Mouse (Mus musculus): ENCODE results near the gene Cdk12. TPM values are rescaled to one million over a fixed set of nuclear protein-coding genes. Genes with fewer than 3 reads are reported as not detected.

Gene Cdk12
- polyA plus RNA-seq, 1 experiment from 2014 or later, result 12.2 TPM

DNA sequence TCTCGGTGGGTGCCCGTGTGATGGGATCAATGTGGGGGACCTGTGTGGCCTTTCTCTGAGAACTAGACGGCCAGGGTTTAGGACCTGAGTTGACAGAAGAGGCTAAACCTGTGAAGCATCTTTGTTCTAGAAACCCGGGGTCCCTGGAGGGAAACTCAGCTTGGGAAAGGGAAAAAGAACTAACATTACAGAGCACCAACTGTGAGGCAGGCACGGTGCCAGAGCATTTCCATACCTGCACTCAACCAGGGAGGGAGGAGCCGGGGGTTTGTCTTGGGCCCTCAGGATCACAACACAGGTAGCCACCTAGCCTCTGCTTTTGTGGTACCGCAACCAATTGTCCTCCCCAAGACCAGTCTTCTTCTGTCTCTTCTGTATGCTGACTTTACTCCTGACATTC lies 85.1 kb downstream of the Cdk12 start:
- H3K9me3 ChIP-seq (replicated peaks; ENCODE audit: control insufficient read depth, low read length), result no peaks in the 10 kb centered on the region
- DNase-seq (ENCODE audit: low spot score), result no peak
- WGBS, result 41% methylated on average over 7 of the region's 7 CpGs

DNA sequence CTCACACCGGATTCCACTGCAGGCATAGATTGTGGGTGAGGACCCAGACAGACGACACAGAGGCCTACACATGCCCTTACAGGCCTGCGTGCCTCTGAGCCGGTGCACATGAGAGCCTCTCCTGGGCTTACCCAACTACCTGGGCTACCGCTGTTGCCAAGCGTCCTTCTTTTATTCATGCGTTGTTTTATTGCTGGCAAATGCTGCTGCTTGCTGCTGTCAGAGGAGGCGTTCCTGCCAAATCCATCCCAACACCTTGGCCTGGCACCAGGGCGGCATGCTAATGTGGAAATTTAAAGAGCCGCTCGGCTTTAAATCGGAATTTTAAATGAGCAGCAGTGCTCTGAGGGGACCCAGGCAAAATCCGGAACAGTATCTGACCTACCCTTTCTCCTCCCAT lies 87.0 kb downstream of the Cdk12 start:
- Histone ChIP-seq H3K4me2 (ENCODE audit: low read depth, low read length) (no peak overlapping the region), H3K36me3 (replicated peaks; ENCODE audit: control insufficient read depth, insufficient read depth, low read depth, low read length) (no peaks in the 10 kb centered on the region), H3K27ac (replicated peaks; ENCODE audit: low read depth, low read length) (no peak overlapping the region), H3K9ac (replicated peaks; ENCODE audit: low read length) (no peak overlapping the region), H3K4me3 (ENCODE audit: low read depth, low read length) (no peak overlapping the region), H3K27me3 (ENCODE audit: control insufficient read depth, insufficient read depth, low read length) (no peaks in the 10 kb centered on the region; the same call in 1 of the 2 replicates), H3K4me1 (ENCODE audit: control insufficient read depth, insufficient read depth, low read length) (no peaks in the 10 kb centered on the region), H3K9me3 (replicated peaks; ENCODE audit: control insufficient read depth, low read length) (no peaks in the 10 kb centered on the region)
- DNase-seq (ENCODE audit: low spot score) (no peak), ATAC-seq (replicated peaks; ENCODE audit: insufficient number of reproducible peaks, low FRiP score, low TSS enrichment, low read depth) (no peak)
- 60% methylated on average over 13 of the region's 13 CpGs for WGBS

More for the DNA sequence above, 85.1 kb downstream of the Cdk12 start:
- Histone ChIP-seq H3K4me2 (ENCODE audit: low read depth, low read length) (no peak overlapping the region), H3K36me3 (replicated peaks; ENCODE audit: control insufficient read depth, insufficient read depth, low read depth, low read length) (no peaks in the 10 kb centered on the region), H3K4me1 (ENCODE audit: control insufficient read depth, insufficient read depth, low read length) (no peaks in the 10 kb centered on the region), H3K9ac (replicated peaks; ENCODE audit: low read length) (no peak overlapping the region), H3K4me3 (ENCODE audit: low read depth, low read length) (no peak overlapping the region), H3K27me3 (ENCODE audit: control insufficient read depth, insufficient read depth, low read length) (no peaks in the 10 kb centered on the region), H3K27ac (replicated peaks; ENCODE audit: low read depth, low read length) (no peak overlapping the region)
- no peak for ATAC-seq (replicated peaks; ENCODE audit: insufficient number of reproducible peaks, low FRiP score, low TSS enrichment, low read depth)

DNA sequence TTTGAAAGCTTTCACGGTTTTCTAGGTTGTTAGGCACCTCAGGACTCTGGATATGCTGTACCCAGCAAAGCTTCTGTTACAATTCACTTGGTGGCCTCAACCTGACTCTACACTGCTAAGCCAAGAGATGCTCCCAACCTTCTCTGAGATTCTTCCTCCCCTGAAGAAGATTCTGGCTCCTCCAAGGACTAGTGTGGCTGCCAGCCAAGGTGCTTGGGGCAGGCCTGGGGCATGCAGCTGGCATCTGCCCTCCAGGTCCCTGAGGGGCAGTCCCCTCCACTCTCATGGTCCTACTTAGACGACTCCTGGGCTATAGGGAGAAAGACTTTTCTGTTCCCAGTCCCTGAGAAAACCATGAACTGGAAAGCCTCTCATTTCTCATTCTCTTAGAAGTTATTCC lies 88.0 kb downstream of the Cdk12 start:
- DNase-seq (ENCODE audit: low spot score) (no peak), ATAC-seq (replicated peaks; ENCODE audit: insufficient number of reproducible peaks, low FRiP score, low TSS enrichment, low read depth) (no peak)
- Histone ChIP-seq H3K9me3 (replicated peaks; ENCODE audit: control insufficient read depth, low read length) (no peaks in the 10 kb centered on the region), H3K4me3 (ENCODE audit: low read depth, low read length) (no peak overlapping the region), H3K4me1 (ENCODE audit: control insufficient read depth, insufficient read depth, low read length) (no peaks in the 10 kb centered on the region), H3K36me3 (replicated peaks; ENCODE audit: control insufficient read depth, insufficient read depth, low read depth, low read length) (no peaks in the 10 kb centered on the region), H3K27me3 (ENCODE audit: control insufficient read depth, insufficient read depth, low read length) (no peaks in the 10 kb centered on the region; the same call in 1 of the 2 replicates), H3K9ac (replicated peaks; ENCODE audit: low read length) (no peak overlapping the region), H3K27ac (replicated peaks; ENCODE audit: low read depth, low read length) (no peak overlapping the region), H3K4me2 (ENCODE audit: low read depth, low read length) (no peak overlapping the region)
- 59% methylated on average over 2 of the region's 2 CpGs for WGBS

DNA sequence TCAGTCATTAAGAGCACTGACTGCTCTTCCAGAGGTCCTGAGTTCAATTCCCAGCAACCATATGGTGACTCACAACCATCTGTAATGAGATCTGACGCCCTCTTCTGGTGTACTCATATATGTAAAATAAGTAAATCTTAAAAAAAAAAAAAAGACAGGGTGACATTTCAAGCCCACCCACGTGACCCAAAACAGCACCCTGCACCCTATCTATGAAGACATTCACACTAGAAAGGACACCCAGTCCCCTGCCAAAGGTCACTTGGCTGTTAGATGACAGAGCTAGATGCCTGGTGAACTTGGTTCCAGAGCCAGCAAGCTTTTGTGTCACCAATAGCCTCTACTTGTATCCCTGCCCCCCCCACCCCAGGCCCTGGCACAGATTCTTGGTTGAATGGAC lies 90.2 kb downstream of the Cdk12 start:
- no peak overlapping the region for H3K4me3 ChIP-seq (ENCODE audit: low read depth, low read length)

DNA sequence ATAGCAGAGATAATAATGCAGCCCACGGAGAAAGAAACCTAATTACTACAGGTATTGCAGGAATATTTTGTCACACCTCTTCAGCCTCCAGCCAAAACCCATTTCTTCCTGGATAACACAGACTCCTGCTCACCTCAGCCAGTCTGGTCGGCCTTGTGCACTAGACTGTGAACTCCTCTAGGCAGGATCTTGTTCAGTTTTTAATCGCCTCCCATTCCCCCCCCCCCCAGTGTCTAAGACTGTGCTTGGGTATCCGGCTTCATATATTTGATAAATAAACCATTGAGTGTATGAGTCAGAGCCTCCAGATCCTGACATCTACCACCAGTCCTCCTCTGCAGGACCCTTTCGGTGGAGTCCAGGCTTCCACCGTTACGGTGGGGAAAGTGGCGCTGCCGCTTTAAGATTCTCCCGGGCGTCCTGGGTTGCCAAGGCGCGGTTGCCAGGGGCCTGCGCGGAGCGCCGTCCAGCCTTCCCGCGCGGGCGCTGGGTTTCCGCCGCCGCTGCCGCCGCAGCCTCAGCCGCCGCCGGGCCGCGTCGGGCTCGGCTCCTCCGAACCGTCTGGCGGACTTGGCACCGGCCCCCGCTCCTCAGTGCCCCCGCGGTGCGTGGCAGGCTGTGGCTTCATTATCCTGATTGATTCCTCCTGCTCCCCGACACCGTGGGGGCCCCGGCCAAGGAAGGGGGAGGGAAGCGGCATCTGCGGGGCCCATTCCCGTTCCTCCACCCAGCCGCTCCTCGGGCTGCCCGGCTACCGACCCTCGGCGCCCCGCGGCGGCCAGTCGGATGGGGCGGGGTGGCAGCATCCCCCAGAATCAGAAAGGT lies 91.5 kb downstream of the Cdk12 start:
- H3K4me1 ChIP-seq (ENCODE audit: control insufficient read depth, insufficient read depth, low read length), result no peaks in the 10 kb centered on the region; the same call in 1 of the 2 replicates
- peak overlapping the region; percentile 62 for H3K4me3 ChIP-seq (ENCODE audit: low read depth, low read length)
- ATAC-seq (replicated peaks; ENCODE audit: insufficient number of reproducible peaks, low FRiP score, low TSS enrichment, low read depth) (peak; percentile 78), DNase-seq (ENCODE audit: low spot score) (peak; percentile 87)
- H3K36me3 ChIP-seq (replicated peaks; ENCODE audit: control insufficient read depth, insufficient read depth, low read depth, low read length), result no peaks in the 10 kb centered on the region
- peaks cover 19% of the 10 kb centered on the region for H3K27me3 ChIP-seq (ENCODE audit: control insufficient read depth, insufficient read depth, low read length)
- peak overlapping the region; percentile 96 for H3K4me2 ChIP-seq (ENCODE audit: low read depth, low read length)
- no peak overlapping the region for H3K27ac ChIP-seq (replicated peaks; ENCODE audit: low read depth, low read length)
- peak overlapping the region; percentile 76 for H3K9ac ChIP-seq (replicated peaks; ENCODE audit: low read length)
- WGBS, result 2% methylated on average over 57 of the region's 58 CpGs
- H3K9me3 ChIP-seq (replicated peaks; ENCODE audit: control insufficient read depth, low read length), result no peaks in the 10 kb centered on the region

More for the DNA sequence above, 90.2 kb downstream of the Cdk12 start:
- no peaks in the 10 kb centered on the region for H3K9me3 ChIP-seq (replicated peaks; ENCODE audit: control insufficient read depth, low read length)
- 41% methylated on average over 2 of the region's 2 CpGs for WGBS
- H3K27me3 ChIP-seq (ENCODE audit: control insufficient read depth, insufficient read depth, low read length), result peaks cover 15% of the 10 kb centered on the region
- no peak overlapping the region for H3K4me2 ChIP-seq (ENCODE audit: low read depth, low read length)
- H3K27ac ChIP-seq (replicated peaks; ENCODE audit: low read depth, low read length), result no peak overlapping the region
- H3K36me3 ChIP-seq (replicated peaks; ENCODE audit: control insufficient read depth, insufficient read depth, low read depth, low read length), result no peaks in the 10 kb centered on the region
- DNase-seq (ENCODE audit: low spot score) (no peak), ATAC-seq (replicated peaks; ENCODE audit: insufficient number of reproducible peaks, low FRiP score, low TSS enrichment, low read depth) (no peak)
- no peaks in the 10 kb centered on the region; the same call in 1 of the 2 replicates for H3K4me1 ChIP-seq (ENCODE audit: control insufficient read depth, insufficient read depth, low read length)
- no peak overlapping the region for H3K9ac ChIP-seq (replicated peaks; ENCODE audit: low read length)

DNA sequence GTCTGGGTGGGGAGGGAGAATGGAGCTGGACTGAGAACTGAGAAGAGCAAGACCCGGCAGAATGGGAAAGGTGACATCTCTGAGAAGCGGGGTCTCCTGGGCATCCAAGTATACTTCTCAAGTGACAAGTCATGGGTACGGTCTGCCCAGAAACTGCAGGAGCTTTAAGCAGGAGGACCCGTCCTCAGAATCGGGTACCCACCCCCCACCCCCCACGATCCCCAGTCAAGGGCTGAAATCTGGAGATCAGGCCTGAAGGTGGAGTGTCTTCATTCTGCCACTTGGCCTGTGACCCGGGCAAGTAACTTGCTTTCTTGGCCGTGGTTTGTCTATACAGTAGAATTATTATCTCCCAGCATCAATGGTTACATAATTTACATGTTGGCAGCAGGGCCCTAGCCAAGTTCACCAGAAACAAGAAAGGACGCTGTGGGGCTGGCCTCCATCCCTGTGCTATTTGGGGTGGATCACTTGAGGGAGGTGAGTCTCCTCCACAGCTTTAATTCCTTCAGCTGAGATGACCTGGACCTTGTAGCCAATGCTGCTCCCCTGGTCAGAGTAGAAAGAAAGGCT lies 92.2 kb downstream of the Cdk12 start:
- no peaks in the 10 kb centered on the region for H3K36me3 ChIP-seq (replicated peaks; ENCODE audit: control insufficient read depth, insufficient read depth, low read depth, low read length)
- no peak overlapping the region for H3K27ac ChIP-seq (replicated peaks; ENCODE audit: low read depth, low read length)
- H3K27me3 ChIP-seq (ENCODE audit: control insufficient read depth, insufficient read depth, low read length), result peaks cover 19% of the 10 kb centered on the region
- H3K4me3 ChIP-seq (ENCODE audit: low read depth, low read length), result peak overlapping the region; percentile 62
- H3K4me1 ChIP-seq (ENCODE audit: control insufficient read depth, insufficient read depth, low read length), result no peaks in the 10 kb centered on the region; the same call in 1 of the 2 replicates
- H3K9me3 ChIP-seq (replicated peaks; ENCODE audit: control insufficient read depth, low read length), result no peaks in the 10 kb centered on the region
- H3K4me2 ChIP-seq (ENCODE audit: low read depth, low read length), result peak overlapping the region; percentile 96
- WGBS, result 4% methylated on average over 9 of the region's 9 CpGs
- DNase-seq (ENCODE audit: low spot score) (no peak), ATAC-seq (replicated peaks; ENCODE audit: insufficient number of reproducible peaks, low FRiP score, low TSS enrichment, low read depth) (peak; percentile 17; the same call in 1 of the 2 replicates)
- peak overlapping the region; percentile 76 for H3K9ac ChIP-seq (replicated peaks; ENCODE audit: low read length)

DNA sequence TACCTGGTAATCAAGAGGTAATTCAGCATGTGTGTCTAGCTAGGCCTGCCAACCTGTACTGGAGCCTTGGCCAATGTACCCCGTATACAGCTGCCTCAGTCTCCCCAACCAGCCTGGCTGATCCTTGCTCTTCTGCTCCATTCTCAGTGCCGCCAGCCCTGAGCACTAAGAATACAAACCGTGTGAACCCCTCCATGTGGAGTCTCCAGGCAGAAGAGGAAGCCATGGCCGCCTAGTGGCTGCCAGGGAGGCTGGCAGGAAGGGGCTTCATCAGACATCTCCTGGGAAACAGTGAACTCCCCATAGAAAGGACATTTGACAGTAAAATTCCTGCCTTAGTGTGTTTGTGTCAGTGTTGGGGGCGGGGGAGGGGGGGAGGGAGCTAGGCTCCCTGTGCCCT lies 93.4 kb downstream of the Cdk12 start:
- Histone ChIP-seq H3K27ac (replicated peaks; ENCODE audit: low read depth, low read length) (no peak overlapping the region), H3K4me3 (ENCODE audit: low read depth, low read length) (no peak overlapping the region), H3K4me1 (ENCODE audit: control insufficient read depth, insufficient read depth, low read length) (no peaks in the 10 kb centered on the region; the same call in 1 of the 2 replicates), H3K9me3 (replicated peaks; ENCODE audit: control insufficient read depth, low read length) (no peaks in the 10 kb centered on the region), H3K9ac (replicated peaks; ENCODE audit: low read length) (no peak overlapping the region), H3K4me2 (ENCODE audit: low read depth, low read length) (no peak overlapping the region), H3K27me3 (ENCODE audit: control insufficient read depth, insufficient read depth, low read length) (peaks cover 19% of the 10 kb centered on the region), H3K36me3 (replicated peaks; ENCODE audit: control insufficient read depth, insufficient read depth, low read depth, low read length) (no peaks in the 10 kb centered on the region)
- 5% methylated on average over 5 of the region's 5 CpGs for WGBS
- ATAC-seq (replicated peaks; ENCODE audit: insufficient number of reproducible peaks, low FRiP score, low TSS enrichment, low read depth), result no peak
- peak; percentile 74 for DNase-seq (ENCODE audit: low spot score)

DNA sequence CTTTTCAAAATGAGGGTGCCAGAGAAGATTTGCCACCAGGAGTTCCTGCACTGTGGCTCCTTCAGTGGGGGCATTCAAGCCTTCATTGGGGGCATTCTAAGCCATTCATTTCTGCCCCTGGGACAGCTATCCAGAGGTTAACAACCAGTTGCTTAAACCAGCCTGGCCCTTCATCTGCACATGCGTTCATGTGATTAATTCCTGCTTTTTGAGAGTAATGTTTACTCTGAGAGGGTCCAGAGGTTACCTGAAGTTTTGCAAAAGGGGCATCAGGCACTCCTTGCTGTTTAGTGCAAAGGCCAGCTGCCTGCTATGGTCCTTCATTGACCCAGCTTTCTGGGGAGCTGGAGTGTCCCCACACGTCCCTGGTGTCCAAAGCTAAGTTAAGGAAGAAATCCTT lies 94.1 kb downstream of the Cdk12 start:
- H3K4me1 ChIP-seq (ENCODE audit: control insufficient read depth, insufficient read depth, low read length), result no peaks in the 10 kb centered on the region; the same call in 1 of the 2 replicates
- no peak for ATAC-seq (replicated peaks; ENCODE audit: insufficient number of reproducible peaks, low FRiP score, low TSS enrichment, low read depth)
- no peak for DNase-seq (ENCODE audit: low spot score)
- H3K36me3 ChIP-seq (replicated peaks; ENCODE audit: control insufficient read depth, insufficient read depth, low read depth, low read length), result no peaks in the 10 kb centered on the region
- peaks cover 19% of the 10 kb centered on the region for H3K27me3 ChIP-seq (ENCODE audit: control insufficient read depth, insufficient read depth, low read length)
- H3K9me3 ChIP-seq (replicated peaks; ENCODE audit: control insufficient read depth, low read length), result no peaks in the 10 kb centered on the region
- H3K27ac ChIP-seq (replicated peaks; ENCODE audit: low read depth, low read length), result no peak overlapping the region
- WGBS, result 41% methylated on average over 2 of the region's 2 CpGs
- no peak overlapping the region for H3K4me2 ChIP-seq (ENCODE audit: low read depth, low read length)
- no peak overlapping the region for H3K4me3 ChIP-seq (ENCODE audit: low read depth, low read length)
- H3K9ac ChIP-seq (replicated peaks; ENCODE audit: low read length), result no peak overlapping the region

All from embryonic facial prominence, embryonic 11.5 days (tissue).